Mouse (Mus musculus): ENCODE results near the gene Pum2.

The Pum2 gene

DNA sequence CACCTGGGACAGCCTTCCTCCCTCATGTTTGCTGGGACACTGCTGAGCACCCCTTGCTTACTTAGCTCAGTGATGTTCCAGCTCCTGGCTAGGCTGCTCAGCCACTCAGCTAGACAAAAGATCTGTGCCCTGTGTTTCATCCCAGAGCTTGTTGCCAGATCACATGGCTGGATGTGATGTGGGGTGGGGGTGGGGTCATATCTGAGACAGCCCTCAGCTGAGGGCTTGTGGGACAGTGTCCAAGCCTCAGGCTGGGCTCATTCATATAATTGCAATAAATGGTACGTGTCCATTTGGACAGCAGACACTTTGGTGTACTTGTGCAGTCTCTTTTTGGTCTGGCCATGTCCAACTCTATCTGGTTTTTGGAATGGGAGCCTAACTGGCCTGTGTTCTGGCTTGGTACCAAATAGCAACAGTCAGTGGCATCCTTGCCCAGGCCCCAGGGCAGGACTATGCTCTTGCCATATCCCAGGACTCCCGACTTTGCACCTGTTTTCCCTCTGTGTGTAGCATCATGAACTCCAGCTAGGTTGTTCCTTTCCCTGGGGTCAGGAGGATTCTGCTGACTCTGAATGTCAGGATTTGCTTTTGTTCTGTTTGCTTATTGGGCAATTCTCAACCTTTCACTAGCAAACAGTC is 119.6 kb downstream of the Pum2 start:
- DNase-seq (ENCODE audit: low spot score): no peak

DNA sequence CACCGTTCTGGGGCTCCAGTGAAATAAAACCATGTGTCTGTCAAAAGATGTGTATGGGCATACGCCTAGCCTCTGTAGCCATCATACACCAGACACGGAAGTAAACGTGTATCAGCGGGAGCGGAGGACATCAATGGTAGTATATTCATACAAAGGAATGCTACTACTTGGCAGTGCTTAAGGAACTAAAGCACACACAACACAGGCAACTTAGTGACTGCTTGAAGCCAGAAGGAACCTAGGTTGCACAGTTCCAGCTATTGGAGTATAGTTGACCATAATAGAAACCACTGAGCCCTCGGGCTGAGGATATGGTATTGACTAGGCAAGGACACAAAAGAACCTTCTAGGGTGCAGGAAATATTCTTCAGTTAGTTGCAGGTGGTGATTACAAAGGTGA is 124.0 kb downstream of the Pum2 start:
- DNase-seq (ENCODE audit: low spot score): no peak

DNA sequence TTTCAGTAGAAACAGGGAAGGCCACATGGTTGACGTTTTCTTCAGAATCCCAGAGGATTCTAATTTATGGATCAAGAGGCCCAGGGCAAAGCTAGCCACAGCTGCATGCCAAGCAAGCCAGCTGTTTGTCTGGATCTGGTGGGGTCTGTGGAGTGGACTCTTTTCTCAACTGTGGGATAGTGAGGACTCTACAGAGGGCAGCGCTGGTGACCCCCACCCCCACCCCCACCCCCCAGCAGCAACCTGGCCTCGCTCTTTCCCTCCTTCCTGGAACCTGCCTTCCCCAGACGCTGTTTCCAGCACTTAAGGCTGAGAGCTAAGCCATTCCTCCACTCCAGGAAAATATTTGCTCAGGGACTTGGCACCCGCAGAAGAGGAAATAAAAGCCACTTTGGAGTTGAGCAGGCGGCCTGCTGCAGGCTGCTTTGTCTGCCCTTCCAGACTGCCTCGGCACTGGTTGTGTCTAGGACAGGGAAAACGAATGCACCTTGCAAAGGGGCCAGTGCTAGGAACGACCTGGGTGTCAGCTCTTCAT is 124.6 kb downstream of the Pum2 start:
- DNase-seq (ENCODE audit: low spot score): no peak
